Mouse (Mus musculus) lung, postnatal 0 days (tissue): ENCODE measurements at regions not wholly inside any gene's neighbourhood (a gene's known extent, or its start where the extent isn't known, plus 50 kb on each side); places are given as distances from the start of the nearest gene placed in this dataset.

ENCODE experiments used
- CTCF ChIP-seq: IDR thresholded peaks from 2 replicates; pipeline ENCODE4 v1.5.1; 2016; ENCODE audit warnings: antibody characterized with exemption, mild to moderate bottlenecking
- EP300 ChIP-seq: IDR thresholded peaks from 2 replicates; pipeline ENCODE4 v1.6.1; 2016; ENCODE audit warnings: antibody characterized with exemption, mild to moderate bottlenecking, control low read depth

DNA sequence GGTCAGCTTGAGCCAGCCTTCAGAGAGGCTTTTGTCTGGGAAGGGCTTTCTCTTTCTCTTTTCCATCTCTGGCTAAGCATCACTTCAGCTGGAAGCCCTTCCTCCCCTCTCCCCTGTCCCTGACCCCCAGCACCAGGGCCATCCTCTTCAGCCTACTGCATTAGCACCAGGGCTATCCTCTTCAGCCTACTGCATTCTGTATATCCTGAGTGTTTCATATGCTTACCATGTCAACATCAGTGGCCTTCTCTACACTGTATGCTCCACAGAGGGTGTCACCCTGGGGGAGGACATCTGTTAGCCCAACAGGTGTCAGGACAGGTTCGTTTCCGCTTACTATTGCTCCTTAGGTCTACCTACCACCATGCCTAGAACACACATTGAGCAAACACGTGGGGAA, 282.5 kb downstream of the Rps24 start:
- no peak for TF ChIP-seq CTCF
- TF ChIP-seq EP300, result no peak
